Mouse (Mus musculus) limb, embryonic 10.5 days (tissue): ENCODE data around the gene Pla2g15. TPM values are rescaled to one million over a fixed set of nuclear protein-coding genes. Genes with fewer than 3 reads are reported as not detected.

ENCODE experiments used
- DNase-seq: peaks from one replicate; pipeline ENCODE4 v3.0.0-alpha.2; 2017; ENCODE audit warnings: low spot score
- H3K27ac ChIP-seq: fragments of 300-500 bp; sonication (generic); 2 replicates; pipeline ENCODE4 v1.5.1; 2016; ENCODE audit warnings: mild to moderate bottlenecking
- H3K27me3 ChIP-seq: fragments of 300-500 bp; sonication (generic); 2 replicates; pipeline ENCODE4 v1.6.1; 2016; ENCODE audit warnings: low read depth, mild to moderate bottlenecking; ENCODE audit not compliant: poor library complexity, severe bottlenecking
- H3K36me3 ChIP-seq: fragments of 300-500 bp; sonication (generic); 2 replicates; pipeline ENCODE4 v1.6.1; 2016; ENCODE audit warnings: mild to moderate bottlenecking, moderate library complexity
- H3K4me1 ChIP-seq: fragments of 300-500 bp; sonication (generic); 2 replicates; pipeline ENCODE4 v1.6.1; 2016
- H3K4me3 ChIP-seq: fragments of 300-500 bp; sonication (generic); 2 replicates; pipeline ENCODE4 v1.5.1; 2016; ENCODE audit warnings: mild to moderate bottlenecking, moderate library complexity
- H3K9me3 ChIP-seq: fragments of 300-500 bp; sonication (generic); replicated peaks from 2 replicates; pipeline ENCODE4 v1.6.1; 2016; ENCODE audit warnings: mild to moderate bottlenecking
- WGBS: fragments of 180-500 bp; shearing (Covaris S2); methylation state at CpG from one replicate; pipeline ENCODE4 v1.1.7; 2016; 5-methylcytosine and 5-hydroxymethylcytosine counted together
- polyA plus RNA-seq: library from polyadenylated mRNA; unstranded; fragments of >200 nt; fragmentation: Nextera tagmentation; extraction: Ambion mirVana; gene quantifications from 2 replicates; pipeline ENCODE4 v1.2.1, GENCODE M21; 2016

The Pla2g15 gene
- polyA plus RNA-seq, 1 experiment from 2014 or later, result 13.4 TPM

DNA sequence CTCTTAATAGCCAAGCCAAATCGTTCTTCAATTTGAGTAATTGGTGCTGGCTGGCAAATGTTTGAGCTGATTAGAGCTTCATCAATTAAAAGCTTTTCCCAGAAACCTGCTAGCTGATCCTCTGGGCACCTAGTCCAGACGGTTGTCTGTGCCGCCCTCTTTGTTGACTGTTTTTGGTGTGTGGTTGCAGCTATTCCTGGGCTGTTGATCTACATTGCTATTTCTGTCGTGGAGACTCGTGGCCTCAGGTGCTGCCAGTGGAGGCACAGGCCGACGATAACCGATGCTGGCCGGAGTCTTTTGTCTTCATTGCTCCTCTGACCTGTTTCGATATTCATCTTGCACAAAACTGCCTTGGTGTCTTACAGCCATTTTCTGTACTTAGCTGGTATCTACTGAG, 8.2 kb downstream of the Pla2g15 start:
- Histone ChIP-seq H3K4me1 (no peaks in the 10 kb centered on the region), H3K27ac (no peak overlapping the region), H3K9me3 (no peaks in the 10 kb centered on the region), H3K27me3 (no peaks in the 10 kb centered on the region), H3K4me3 (no peak overlapping the region), H3K36me3 (peaks cover 73% of the 10 kb centered on the region)
- 90% methylated on average over 10 of the region's 10 CpGs for WGBS
- DNase-seq, result no peak

DNA sequence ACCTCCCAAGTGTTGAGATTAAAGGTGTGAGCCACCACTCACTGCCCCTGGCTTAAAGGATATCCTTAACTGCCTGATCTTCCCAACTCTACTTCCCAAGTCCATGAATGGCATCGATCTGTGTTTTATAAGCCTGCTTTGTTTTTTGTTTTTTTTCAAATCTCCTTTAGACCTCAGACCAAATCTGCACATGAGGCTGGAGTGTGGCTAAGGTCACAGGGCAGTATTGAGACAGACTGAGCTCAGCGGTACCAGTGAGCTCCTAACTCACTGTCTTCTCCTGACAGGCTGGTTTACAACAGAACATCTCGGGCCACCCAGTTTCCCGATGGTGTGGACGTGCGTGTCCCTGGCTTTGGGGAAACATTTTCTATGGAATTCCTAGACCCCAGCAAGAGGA, 9.7 kb downstream of the Pla2g15 start:
- Histone ChIP-seq H3K4me1 (no peaks in the 10 kb centered on the region), H3K27ac (no peak overlapping the region), H3K36me3 (peaks cover 77% of the 10 kb centered on the region), H3K4me3 (no peak overlapping the region), H3K9me3 (no peaks in the 10 kb centered on the region), H3K27me3 (no peaks in the 10 kb centered on the region)
- 94% methylated on average over 6 of the region's 6 CpGs for WGBS
- no peak for DNase-seq

DNA sequence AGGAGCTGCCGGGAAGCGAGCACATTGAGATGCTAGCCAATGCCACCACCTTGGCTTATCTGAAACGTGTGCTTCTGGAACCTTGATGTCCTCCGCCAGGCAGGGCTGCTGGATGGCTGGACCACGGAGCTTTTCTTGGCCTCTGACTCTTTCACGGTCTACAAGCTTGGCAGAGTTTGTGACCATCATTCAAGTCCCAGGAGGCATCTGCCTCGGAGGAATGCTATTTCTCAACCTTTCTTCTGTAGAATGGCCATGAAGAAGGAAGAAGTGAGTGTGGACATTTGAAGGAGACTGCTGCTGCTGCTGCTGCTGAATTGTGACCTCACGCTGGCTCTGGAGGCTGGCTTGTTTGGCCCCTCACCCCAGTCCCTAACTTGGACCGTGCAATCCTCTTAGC, 13.1 kb downstream of the Pla2g15 start:
- DNase-seq, result no peak
- Histone ChIP-seq H3K9me3 (no peaks in the 10 kb centered on the region), H3K27ac (no peak overlapping the region), H3K36me3 (peaks cover 58% of the 10 kb centered on the region), H3K4me1 (peaks cover 3% of the 10 kb centered on the region; the same call in 1 of the 2 replicates), H3K27me3 (no peaks in the 10 kb centered on the region), H3K4me3 (no peak overlapping the region)
- whole genome bisulfite sequencing, result 92% methylated on average over 9 of the region's 9 CpGs

DNA sequence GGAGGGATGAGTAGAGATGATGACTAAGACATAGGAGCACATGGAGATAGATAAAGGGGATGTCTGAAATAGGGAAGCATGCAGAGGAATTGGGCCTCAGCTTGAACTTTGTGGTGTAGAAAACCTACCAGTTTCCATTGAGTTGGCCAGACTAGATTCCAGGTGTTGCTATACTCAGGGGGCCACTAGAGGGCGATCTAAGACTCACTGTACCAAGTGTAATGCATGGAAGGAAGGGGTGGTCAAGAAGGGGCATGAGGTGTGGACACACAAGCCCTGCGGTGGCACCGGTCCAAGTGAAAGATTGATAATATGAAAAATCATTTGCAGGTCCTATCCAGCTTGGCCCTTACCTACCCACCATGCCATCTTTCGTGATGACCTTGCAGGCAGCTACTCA, 15.3 kb downstream of the Pla2g15 start:
- H3K4me1 ChIP-seq, result peaks cover 14% of the 10 kb centered on the region

DNA sequence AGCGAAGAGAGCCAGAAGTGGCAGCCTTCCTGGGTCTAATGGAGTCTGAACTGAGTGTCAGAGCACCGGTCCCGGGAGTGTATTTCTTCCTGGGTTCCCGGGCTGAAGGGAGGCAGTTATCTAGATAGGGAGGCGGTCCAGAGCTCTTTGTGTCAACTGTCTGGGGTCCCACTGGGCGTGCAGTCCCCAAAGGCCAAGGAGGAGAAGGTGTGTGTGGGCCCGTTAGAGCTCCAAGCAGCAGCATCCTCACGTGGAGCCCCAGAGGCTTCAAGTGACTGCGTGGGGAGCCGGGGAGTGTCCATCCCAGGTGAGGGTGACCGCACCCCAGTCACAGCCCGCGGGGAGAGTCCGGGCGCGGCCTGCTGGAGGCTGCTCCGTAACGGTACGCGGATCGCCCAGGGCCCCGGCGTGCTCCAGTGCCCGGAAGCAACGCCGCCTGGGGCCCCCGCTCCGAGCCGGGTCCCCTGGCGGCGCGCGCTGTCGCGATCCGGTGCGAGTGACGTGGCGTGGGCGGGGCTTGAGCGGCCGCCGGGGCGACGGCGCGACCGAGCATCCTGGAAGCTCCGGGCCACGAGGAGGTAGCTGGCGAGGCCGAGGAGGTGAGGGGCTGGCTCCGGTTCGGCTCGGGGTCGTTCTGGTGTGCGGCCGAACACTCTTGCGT, 18.3 kb downstream of the Pla2g15 start, which contains the start of gene Slc7a6:
Gene Slc7a6, plus strand, starts transcription at position 502 of the 661 bp plus-strand sequence.
- under 1% methylated on average over 59 of the region's 59 CpGs for WGBS
- peak; percentile 89 for DNase-seq
- Histone ChIP-seq H3K27me3 (no peaks in the 10 kb centered on the region), H3K9me3 (no peaks in the 10 kb centered on the region), H3K36me3 (peaks cover 23% of the 10 kb centered on the region), H3K4me3 (peak within 1 kb of the TSS; percentile 85), H3K4me1 (peaks cover 14% of the 10 kb centered on the region), H3K27ac (peak within 1 kb of the TSS; percentile 97)

More for the DNA sequence above, 15.3 kb downstream of the Pla2g15 start:
- Histone ChIP-seq H3K27me3 (no peaks in the 10 kb centered on the region), H3K27ac (no peak overlapping the region), H3K9me3 (no peaks in the 10 kb centered on the region), H3K36me3 (peaks cover 43% of the 10 kb centered on the region), H3K4me3 (no peak overlapping the region)
- WGBS, result 49% methylated on average over 4 of the region's 4 CpGs
- peak; percentile 79 for DNase-seq

DNA sequence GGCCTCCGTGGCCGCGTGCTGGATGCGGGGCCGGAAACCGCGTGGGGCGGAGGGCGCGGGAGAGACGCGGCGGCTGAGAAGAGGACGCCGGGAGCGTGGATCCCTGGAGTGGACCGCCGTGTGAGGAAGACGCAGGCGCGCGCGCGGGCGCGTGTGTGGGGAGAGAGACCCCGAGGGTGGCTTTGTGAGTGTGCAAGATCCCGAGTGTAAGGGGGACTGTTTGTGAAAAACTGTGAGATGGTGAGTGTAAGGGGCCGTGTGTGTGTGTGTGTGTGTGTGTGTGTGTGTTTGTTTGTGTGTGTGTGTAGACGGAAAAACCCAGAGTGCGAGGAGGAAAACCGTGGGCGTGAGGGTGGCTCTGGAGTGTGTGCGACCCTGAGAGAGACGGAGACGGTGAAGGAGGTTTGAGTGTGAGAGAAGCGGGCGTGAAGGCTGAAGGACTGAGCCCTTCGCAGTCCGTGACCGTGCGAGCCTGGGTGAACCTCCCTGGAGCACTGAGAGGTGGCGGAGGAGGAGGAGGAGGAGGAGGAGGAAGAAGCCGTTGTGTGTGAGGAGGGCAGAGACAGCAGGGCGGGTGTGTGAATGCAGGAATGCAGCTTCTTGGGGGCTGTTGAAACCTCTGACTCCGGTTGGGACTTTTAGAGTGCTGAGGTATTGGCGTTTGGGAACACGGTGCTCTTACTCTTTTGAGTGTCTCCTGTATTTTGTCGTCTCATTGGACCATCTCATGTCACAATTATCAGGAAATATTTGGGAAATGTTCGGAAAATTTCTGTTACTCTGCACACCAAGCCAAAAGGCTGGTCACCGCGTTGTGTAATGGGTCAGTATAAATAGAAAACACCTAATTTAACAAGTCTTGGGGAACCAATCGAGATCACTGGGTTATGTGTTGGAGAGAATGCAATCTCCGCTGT, 19.1 kb downstream of the Pla2g15 start:
- H3K9me3 ChIP-seq, result no peaks in the 10 kb centered on the region
- H3K27me3 ChIP-seq, result no peaks in the 10 kb centered on the region
- H3K27ac ChIP-seq, result peak overlapping the region; percentile 97
- WGBS, result 2% methylated on average over 54 of the region's 54 CpGs
- DNase-seq, result peak; percentile 71
- H3K4me1 ChIP-seq, result peaks cover 14% of the 10 kb centered on the region
- peaks cover 19% of the 10 kb centered on the region for H3K36me3 ChIP-seq
- H3K4me3 ChIP-seq, result peak overlapping the region; percentile 85

DNA sequence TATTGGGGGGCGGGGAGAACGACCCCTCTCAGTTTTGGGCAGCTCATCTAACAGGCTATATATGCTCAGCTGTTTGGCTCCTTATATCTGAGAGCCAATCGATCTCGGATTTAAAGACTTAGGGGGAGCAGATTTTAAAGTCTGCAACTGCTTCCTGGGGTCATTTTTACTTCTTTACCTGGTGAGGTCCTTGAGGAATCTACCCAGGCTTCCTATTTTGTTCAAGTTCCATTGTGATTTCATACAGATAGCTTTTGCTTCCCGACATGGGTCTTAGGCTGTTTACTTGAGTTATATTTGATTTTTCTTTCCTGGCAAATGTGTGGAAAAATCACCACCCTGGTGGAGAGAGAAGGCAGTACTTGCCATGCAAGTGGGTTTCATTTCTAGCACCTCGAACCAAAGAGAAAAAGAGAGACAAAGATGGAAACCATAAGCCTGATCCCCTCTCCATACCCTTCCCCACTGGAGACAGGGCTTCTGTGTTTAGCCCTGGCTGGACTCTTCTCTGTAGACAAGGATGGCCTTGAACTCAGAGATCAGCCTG, 19.8 kb downstream of the Pla2g15 start:
- Histone ChIP-seq H3K4me1 (peaks cover 14% of the 10 kb centered on the region), H3K9me3 (no peaks in the 10 kb centered on the region), H3K27ac (0 out of 2 replicates have a peak overlapping the region, but pooled peaks have one; percentile 97), H3K36me3 (peaks cover 15% of the 10 kb centered on the region), H3K4me3 (peak overlapping the region; percentile 85), H3K27me3 (no peaks in the 10 kb centered on the region)
- WGBS, result 48% methylated on average over 6 of the region's 6 CpGs
- DNase-seq, result no peak

DNA sequence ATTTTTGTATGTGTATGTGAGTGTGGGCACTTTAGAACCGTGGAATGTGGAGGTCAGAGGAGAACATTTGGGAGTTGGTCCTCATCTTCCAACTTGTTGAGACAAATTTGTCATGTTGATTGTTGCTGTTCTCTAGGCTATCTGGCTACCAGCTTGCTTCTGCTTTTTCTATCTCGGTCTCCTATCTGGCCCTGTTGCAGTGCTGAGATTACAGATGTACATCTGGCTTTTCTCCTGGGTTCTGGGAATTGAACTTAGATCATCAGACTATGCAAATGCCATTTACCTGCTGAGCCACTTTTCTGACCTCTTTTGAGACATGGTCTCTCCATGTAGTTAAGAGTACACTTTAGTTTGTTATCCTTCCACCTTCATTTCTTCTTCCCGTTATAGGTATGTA, 23.4 kb downstream of the Pla2g15 start:
- H3K27me3 ChIP-seq, result no peaks in the 10 kb centered on the region
- no peak for DNase-seq
- peaks cover 18% of the 10 kb centered on the region for H3K4me1 ChIP-seq
- H3K36me3 ChIP-seq, result peaks cover 15% of the 10 kb centered on the region
- H3K4me3 ChIP-seq, result no peak overlapping the region
- WGBS, result 93% methylated on average over 3 of the region's 3 CpGs
- H3K27ac ChIP-seq, result no peak overlapping the region
- H3K9me3 ChIP-seq, result no peaks in the 10 kb centered on the region

DNA sequence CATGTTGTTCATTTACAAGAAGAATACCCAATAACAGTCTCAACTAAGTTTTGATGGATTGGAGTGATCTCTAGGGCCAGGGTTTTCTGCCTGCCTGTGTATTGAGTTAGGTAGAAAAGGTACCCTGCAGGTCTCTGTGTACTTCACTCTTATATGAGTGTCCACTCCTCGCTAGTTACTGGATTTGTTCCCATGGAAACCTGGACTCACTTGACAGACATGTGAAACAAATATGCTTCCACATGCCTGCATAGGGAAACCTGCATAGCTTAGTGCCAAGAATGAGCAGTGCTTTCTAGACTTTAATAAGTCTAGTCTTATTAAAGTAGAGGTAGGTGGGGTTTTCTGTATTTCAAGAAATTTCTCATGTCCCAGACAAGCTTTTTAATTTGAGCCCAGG, 26.7 kb downstream of the Pla2g15 start:
- H3K9me3 ChIP-seq, result no peaks in the 10 kb centered on the region
- H3K4me1 ChIP-seq, result 0 out of 2 replicates have a peak, but pooled peaks cover 10% of the 10 kb centered on the region
- 58% methylated on average over 1 of the region's 1 CpGs for WGBS
- no peak overlapping the region for H3K27ac ChIP-seq
- no peaks in the 10 kb centered on the region for H3K27me3 ChIP-seq
- peaks cover 38% of the 10 kb centered on the region for H3K36me3 ChIP-seq
- no peak for DNase-seq
- H3K4me3 ChIP-seq, result no peak overlapping the region

DNA sequence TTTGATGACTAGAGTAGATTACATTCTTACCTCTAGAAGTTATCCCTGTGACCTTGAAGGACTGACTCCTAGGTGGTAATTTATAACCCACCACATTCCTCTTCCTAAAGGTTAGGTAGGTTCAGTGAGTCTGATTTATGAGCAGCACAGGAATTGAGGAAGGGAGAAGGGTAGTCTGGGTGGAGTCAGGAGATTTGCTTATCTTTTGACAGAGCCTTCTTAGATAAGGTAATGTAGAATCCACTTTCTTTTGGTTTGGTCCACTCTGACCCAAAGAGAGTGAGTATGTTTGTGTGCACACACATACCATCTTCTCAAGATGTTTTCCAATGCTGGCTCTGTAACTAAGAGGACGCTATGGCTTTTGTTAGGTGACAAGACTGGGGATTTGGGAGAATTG, 27.4 kb downstream of the Pla2g15 start:
- DNase-seq, result no peak
- Histone ChIP-seq H3K9me3 (no peaks in the 10 kb centered on the region), H3K4me1 (0 out of 2 replicates have a peak, but pooled peaks cover 10% of the 10 kb centered on the region), H3K36me3 (peaks cover 42% of the 10 kb centered on the region), H3K27ac (no peak overlapping the region), H3K4me3 (no peak overlapping the region), H3K27me3 (no peaks in the 10 kb centered on the region)
- WGBS, result 58% methylated on average over 1 of the region's 1 CpGs

DNA sequence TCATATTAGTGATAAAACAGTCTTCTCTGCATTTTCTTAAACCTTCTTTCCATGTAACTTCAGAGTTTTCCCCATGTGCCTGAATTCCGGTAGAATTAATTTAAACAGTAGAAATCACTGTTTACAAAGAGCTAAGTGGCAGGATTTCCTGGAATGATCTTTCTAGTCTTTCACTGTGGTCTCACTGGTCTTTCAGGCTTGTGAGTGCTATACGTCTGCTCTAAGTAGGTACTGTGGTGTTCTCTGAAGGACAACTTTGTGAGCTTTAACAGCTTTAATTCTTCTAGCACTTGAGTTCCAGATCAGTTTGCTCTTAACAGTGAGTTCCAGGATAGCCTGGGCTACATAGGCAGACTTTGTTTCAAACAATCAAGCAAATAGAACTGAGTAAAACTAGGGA, 28.2 kb downstream of the Pla2g15 start:
- no peaks in the 10 kb centered on the region for H3K9me3 ChIP-seq
- 79% methylated on average over 2 of the region's 2 CpGs for WGBS
- no peaks in the 10 kb centered on the region for H3K27me3 ChIP-seq
- H3K4me1 ChIP-seq, result 0 out of 2 replicates have a peak, but pooled peaks cover 10% of the 10 kb centered on the region
- no peak for DNase-seq
- H3K27ac ChIP-seq, result no peak overlapping the region
- H3K36me3 ChIP-seq, result peaks cover 43% of the 10 kb centered on the region
- H3K4me3 ChIP-seq, result no peak overlapping the region

DNA sequence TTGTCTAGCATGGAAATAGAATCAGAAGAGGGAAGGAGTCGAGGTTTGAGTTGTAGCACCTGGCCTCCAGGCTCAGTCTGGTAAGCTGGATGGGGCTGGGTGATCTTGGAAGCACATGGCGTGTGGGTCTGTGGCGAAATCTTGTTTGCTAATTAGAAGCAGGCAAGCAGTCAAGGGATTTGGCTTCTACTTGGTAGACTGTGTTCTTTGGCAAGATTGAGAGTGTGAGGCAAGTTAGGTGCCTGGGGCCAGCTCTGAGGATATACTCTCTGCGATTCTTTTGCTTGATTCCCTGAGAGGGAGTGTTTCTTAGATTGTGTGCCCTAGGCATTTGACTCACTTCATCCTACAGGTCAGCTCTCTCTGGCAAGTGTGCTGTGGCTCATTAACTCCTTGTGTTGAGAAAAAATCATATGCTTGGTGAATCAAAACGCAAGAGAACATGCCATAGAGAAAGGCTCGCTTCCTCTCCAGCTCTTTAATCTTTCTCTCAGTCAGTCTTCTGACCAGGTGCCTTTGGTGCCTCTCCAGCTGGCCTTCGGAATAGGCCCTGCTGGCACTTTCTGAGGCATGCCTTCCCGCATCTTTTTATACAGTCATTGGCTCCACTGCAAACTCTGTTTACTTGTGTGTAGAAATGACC, 35.5 kb downstream of the Pla2g15 start:
- Histone ChIP-seq H3K4me3 (no peak overlapping the region), H3K27me3 (no peaks in the 10 kb centered on the region), H3K4me1 (0 out of 2 replicates have a peak, but pooled peaks cover 4% of the 10 kb centered on the region), H3K27ac (no peak overlapping the region), H3K9me3 (no peaks in the 10 kb centered on the region), H3K36me3 (peaks cover 89% of the 10 kb centered on the region)
- no peak for DNase-seq
- WGBS, result 86% methylated on average over 8 of the region's 8 CpGs
